Mouse (Mus musculus): Measurements from ENCODE around the gene Olfr1386. TPM values are rescaled to one million over a fixed set of nuclear protein-coding genes. Genes with fewer than 3 reads are reported as not detected.

The Olfr1386 gene
- polyA plus RNA-seq, 1 experiment from 2014 or later, result not detected

DNA sequence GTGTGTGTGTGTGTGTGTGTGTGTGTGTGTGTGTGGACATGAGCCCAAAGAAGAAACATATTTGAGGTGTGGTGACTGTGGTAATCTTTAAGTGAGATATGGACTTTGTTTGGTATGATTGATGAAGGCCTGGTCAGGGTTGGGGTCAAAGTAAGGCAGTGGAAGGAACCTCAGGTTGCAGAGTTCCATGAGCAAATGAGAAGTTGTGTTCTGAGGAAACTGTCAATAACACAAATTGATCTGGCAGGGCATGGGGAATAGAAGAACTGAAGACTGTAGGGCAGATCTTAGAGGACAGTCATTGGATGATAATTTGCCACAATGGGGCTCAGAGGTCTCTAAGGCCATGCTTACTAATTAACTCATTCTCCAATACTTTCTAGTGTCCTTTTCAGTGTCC, 54.5 kb downstream of the Olfr1386 start, which contains the start of gene Olfr1383:
Gene Olfr1383, plus strand, starts transcription at position 301 of the 400 bp plus-strand sequence.
- H3K4me3 ChIP-seq (replicated peaks; ENCODE audit: low read length), result no peak within 1 kb of the TSS
- H3K36me3 ChIP-seq (ENCODE audit: control insufficient read depth, insufficient read depth), result no peaks in the 10 kb centered on the region
- H3K9me3 ChIP-seq (ENCODE audit: control insufficient read depth, low read length), result no peaks in the 10 kb centered on the region
- no peaks in the 10 kb centered on the region for H3K4me1 ChIP-seq (replicated peaks; ENCODE audit: control insufficient read depth, insufficient read depth, low read length)
- no peak for ATAC-seq
- H3K9ac ChIP-seq (replicated peaks; ENCODE audit: low read depth, low read length), result no peak within 1 kb of the TSS
- H3K27ac ChIP-seq (ENCODE audit: low read length), result no peak within 1 kb of the TSS
- no peak within 1 kb of the TSS for H3K4me2 ChIP-seq (ENCODE audit: low read length)
- H3K27me3 ChIP-seq (replicated peaks; ENCODE audit: control insufficient read depth, insufficient read depth, low read length), result no peaks in the 10 kb centered on the region

Other genes with a start within 250 kb of the Olfr1386 start
- 28.0 and 31.8 TPM in 2 replicates for gene Mgat1, start 220.9 kb upstream of the Olfr1386 start, polyA plus RNA-seq (2015; fragmentation: Nextera tagmentation; extraction: Ambion mirVana)
- not detected in 2 replicates for gene Olfr1393, start 186.7 kb upstream of the Olfr1386 start, polyA plus RNA-seq (2015; fragmentation: Nextera tagmentation; extraction: Ambion mirVana)
- gene Olfr1392, start 179.8 kb upstream of the Olfr1386 start, polyA plus RNA-seq (2015; fragmentation: Nextera tagmentation; extraction: Ambion mirVana), result not detected in 2 replicates
- gene Olfr10, start 160.3 kb upstream of the Olfr1386 start, polyA plus RNA-seq (2015; fragmentation: Nextera tagmentation; extraction: Ambion mirVana), result not detected in 2 replicates
- gene Olfr1391, start 142.3 kb upstream of the Olfr1386 start, polyA plus RNA-seq (2015; fragmentation: Nextera tagmentation; extraction: Ambion mirVana), result not detected in 2 replicates
- not detected in 2 replicates for gene Olfr1390, start 129.9 kb upstream of the Olfr1386 start, polyA plus RNA-seq (2015; fragmentation: Nextera tagmentation; extraction: Ambion mirVana)
- gene Olfr1389, start 42.0 kb upstream of the Olfr1386 start, polyA plus RNA-seq (2015; fragmentation: Nextera tagmentation; extraction: Ambion mirVana), result not detected in 2 replicates
- gene Olfr1388, start 28.4 kb upstream of the Olfr1386 start, polyA plus RNA-seq (2015; fragmentation: Nextera tagmentation; extraction: Ambion mirVana), result not detected in 2 replicates
- gene Olfr1387, start 9.7 kb upstream of the Olfr1386 start, polyA plus RNA-seq (2015; fragmentation: Nextera tagmentation; extraction: Ambion mirVana), result not detected in 2 replicates
- gene Olfr1385, start 24.0 kb downstream of the Olfr1386 start, polyA plus RNA-seq (2015; fragmentation: Nextera tagmentation; extraction: Ambion mirVana), result not detected in 2 replicates
- gene Olfr1384, start 41.7 kb downstream of the Olfr1386 start, polyA plus RNA-seq (2015; fragmentation: Nextera tagmentation; extraction: Ambion mirVana), result not detected in 2 replicates
- not detected in 2 replicates for gene Olfr1383, start 54.6 kb downstream of the Olfr1386 start, polyA plus RNA-seq (2015; fragmentation: Nextera tagmentation; extraction: Ambion mirVana)
- gene Olfr1382, start 63.2 kb downstream of the Olfr1386 start, polyA plus RNA-seq (2015; fragmentation: Nextera tagmentation; extraction: Ambion mirVana), result not detected in 2 replicates
- not detected in 2 replicates for gene Olfr1381, start 78.4 kb downstream of the Olfr1386 start, polyA plus RNA-seq (2015; fragmentation: Nextera tagmentation; extraction: Ambion mirVana)
- gene Olfr1380, start 91.8 kb downstream of the Olfr1386 start, polyA plus RNA-seq (2015; fragmentation: Nextera tagmentation; extraction: Ambion mirVana), result not detected in 2 replicates
- 1.4 and 1.7 TPM in 2 replicates for gene Flt4, start 144.2 kb downstream of the Olfr1386 start, polyA plus RNA-seq (2015; fragmentation: Nextera tagmentation; extraction: Ambion mirVana)
- gene Scgb3a1, start 198.6 kb downstream of the Olfr1386 start, polyA plus RNA-seq (2015; fragmentation: Nextera tagmentation; extraction: Ambion mirVana), result not detected in 2 replicates
- 55.1 and 68.1 TPM in 2 replicates for gene Cnot6, start 247.7 kb downstream of the Olfr1386 start, polyA plus RNA-seq (2015; fragmentation: Nextera tagmentation; extraction: Ambion mirVana)